Mouse (Mus musculus) layer of hippocampus, adult 9-10 months (tissue): ENCODE results near the gene Yap1.
"Not testable (repeated sequence)": the region's sequence is repeated elsewhere in the genome, so short reads cannot be mapped to it uniquely, and the experiment has no call there.

Source experiments
- DNase-seq: peaks from one replicate; pipeline ENCODE4 v3.0.0; 2022; ENCODE audit warnings: low spot score

The Yap1 gene

DNA sequence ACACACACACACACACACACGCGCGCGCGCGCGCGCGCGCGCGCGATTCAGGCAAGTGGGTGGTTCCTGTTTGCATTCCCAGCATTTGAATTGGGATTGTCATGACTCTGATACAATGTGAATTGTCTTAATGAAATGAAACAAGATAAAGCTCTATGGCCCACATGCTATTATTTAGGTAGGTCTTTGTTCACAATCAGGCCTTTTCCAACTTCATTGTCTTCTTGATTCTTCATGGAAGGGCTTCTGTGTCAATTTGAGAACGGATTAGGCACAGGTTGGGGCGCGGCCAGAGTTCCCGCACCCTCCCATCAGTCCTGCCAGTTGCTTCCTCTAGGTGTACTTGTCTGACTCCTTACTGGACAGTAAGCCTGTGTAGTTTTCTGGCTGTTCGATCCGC is 90.4 kb downstream of the Yap1 start:
- no peak for DNase-seq

DNA sequence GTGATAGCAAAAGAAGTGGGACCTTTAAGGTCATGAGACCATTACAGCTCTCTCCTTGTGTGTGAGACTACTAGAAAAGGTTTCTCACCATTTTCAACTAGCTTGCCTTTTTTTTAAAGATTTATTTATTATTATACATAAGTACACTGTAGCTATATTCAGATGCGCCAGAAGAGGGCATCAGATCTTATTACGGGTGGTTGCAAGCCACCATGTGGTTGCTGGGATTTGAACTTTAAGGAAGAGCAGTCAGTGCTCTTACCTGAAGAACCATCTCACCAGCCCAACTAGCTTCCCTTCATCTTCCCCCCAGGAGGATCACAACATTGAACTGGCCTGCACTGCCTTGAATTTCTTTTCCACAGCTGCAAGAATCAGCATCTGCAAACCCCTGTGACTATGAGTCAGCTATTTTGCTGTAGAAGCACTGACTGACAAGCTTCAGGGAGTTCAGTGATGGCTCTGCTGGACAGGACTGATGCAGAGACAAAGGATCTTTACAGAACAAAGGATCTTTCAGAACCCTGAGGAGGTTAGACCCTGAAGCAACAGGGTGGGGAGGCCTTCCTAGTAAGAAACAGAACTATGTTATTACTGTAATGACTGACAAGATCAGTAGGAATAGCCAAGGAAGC is 96.9 kb downstream of the Yap1 start:
- no peak for DNase-seq

DNA sequence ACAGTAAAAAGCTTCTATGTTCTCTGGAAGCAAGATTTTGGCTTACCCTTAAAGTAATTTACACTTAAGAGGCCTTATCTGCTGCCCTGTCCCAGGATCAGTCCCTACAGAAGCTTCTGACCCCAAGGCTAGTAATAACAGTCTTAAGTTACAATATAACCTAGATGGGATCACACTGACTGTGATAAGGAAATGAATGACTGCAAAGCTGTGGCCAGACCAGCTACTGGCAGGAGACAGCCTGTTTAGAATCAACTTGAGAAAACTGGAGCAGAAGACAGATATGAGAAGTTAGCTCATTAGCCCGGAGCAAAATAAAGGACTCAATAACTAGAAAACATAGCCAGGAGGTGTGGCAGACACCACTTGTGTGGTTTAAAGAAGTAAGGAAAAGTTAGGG is 97.8 kb downstream of the Yap1 start:
- DNase-seq = no peak

DNA sequence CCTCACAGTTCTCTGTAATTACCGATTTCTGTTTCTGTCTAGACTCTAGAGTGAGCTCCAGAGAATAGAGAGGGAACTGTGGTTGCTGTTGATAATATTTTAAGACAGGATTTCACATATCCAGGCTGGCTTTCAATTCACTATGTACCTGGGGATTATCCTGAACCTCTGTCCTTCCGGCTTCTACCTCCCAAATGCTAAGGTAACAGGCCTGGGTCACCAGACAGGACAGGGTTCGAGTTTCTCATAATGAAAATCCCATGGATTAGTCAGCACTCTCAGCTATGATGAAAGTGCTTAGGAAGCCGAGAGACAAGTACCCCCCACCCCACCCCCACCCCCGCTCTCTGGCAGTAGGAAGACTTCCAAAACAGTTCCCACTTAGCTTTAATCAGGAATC is 100.6 kb downstream of the Yap1 start:
- no peak for DNase-seq

DNA sequence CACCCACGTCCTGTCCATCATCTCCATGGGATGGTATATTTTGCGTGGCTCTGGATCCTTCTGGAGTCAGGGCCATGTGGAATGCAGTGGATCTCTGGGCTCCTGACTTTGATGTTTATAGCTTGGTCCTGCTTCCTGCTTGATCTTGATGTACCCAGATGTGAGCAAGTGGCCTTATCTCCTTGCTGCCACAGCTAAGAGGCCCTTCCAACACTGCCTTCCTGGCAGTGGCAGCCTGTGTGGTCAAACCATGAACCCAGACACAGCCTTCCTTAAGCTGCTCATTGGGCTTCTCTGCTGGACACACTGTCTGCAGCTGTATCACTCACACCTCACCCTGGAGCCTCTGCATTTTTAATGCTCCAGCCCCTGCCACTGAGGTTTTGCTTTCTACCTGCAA is 101.1 kb downstream of the Yap1 start:
- no peak for DNase-seq

DNA sequence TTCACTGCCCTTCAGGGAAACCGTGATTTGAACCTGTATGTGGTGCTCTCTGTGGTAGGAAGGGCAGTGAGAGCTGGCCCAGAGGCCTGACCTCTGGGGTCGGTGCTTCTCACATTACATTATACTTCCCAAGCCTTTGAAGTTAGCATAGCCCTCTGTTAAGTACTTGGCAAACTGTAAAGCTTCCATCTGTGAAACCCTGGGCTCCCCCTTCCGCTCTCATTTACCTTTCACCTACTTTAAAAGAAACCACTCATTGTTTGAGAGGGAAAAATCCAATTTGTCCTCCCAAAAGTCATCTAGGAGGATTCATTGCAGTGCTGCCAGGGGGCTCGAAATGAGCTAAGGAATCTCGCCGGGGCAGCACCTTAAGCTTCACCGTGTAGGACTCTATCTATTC is 102.1 kb downstream of the Yap1 start:
- no peak for DNase-seq

DNA sequence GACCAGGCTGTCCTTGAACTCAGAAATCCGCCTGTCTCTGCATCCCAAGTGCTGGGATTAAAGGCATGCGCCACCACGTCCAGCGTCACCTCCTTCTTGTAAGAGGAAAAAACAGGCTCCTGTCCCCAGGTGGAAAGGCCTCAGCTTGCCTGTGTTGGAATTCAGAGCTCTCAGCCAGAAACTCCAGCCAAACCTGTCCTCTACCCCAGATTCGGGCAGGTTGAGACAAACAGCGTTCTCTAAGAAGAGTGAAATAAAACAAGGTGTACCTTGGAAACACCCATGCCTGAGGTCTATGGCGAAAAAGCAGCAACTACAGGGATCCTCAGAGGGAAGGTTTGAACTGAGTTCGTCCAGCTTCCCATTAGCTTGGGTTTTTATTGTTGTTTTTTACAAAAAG is 103.4 kb downstream of the Yap1 start:
- DNase-seq = no peak

DNA sequence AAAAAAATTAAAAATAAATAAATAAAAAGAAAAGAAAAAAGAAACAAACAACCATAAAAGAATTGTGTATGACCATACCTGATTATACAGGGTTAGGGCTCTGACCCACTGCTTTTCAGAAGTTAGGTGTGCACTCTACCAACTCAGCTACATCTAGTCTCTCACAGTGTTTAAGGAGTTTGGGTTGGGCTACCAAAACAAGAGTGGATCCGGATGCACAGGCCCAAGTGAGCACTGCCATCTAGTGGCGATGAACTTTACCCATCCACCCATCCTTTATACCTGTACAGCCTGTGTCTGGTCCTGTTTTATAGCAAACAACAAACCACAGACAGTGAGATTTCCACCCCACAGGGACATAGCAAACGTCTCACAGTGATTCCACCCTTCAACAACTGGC is 106.9 kb downstream of the Yap1 start:
- peak; percentile 56 for DNase-seq

DNA sequence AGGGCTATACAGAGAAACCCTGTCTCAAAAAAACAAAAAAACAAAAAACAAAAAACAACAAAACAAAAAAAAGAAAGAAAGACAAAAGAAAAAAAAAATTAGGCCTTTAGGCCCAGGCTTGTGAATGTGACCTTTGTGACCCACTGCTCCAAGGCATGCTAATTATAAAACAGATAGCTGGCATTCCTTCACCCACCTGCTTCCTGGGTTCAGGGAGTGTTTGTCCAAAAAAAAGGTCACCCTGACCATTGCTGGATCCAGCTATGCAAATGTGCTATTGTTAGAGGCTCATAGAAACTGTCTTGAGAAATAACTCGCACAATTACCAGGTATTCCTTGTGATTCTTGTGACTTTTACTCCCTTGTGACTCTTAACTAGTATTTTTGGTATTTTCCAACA is 112.6 kb downstream of the Yap1 start:
- DNase-seq = not testable (repeated sequence)

DNA sequence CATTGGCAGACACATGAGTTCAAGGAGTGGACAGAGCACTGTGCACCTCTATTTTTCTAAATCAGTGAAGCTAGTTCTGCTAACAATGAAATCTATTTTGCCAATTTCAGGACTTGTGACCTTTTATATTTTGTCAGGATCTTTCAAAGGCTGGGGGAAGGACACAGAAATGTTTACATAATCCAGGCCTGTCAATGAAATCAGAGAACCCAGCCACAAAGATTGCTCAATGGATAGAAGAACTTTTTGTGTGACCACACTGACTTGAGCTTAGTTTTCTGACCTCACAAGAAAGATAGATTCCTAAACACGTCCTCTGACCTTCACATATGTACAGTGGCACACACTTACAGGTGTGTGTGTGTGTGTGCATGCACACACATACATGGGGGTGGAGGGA is 113.2 kb downstream of the Yap1 start:
- DNase-seq = no peak

DNA sequence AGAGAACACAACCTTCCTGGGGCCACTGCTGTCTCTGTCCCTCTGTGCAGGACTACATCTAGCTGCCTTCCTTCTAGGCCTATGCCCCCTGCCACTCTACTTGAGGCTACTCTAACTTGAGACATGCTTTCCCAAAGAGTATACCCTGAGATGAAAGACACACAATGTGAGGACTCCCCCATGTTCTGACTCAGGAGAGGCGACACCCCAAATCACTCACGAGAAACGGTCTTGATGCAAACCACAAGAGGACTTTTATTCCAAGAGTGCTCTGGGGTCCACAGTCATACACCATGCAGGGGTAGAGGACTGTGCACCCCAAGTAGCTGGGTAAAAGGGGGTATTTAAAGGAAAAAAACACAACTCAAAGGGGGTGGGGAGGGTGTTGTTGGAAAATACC is 120.0 kb downstream of the Yap1 start:
- no peak for DNase-seq

DNA sequence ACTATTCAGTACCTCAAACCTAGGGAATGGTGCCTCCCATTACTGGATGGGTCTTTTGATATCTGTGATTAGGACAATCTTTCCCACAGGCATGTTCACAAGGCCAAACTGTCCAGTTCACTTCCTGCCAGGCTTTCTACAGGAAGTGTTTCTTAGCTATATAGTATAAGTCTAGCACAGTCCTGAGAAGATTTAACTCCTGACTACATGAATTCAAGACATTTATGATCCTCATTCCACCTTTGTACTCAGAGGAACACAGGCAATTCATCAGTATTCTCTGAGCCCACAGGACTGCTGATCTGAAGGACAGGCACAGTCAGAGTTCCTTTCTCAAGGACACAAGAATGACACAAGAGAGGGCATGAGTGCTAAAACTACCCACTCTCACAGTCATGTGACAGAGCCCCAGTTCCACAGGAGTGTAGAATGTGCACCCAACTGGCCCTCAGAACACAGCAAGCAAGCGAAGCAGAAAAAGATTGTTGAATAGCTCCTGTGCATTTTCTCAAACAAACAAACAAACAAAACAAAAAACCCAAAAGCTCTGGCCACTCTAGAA is 122.0 kb downstream of the Yap1 start:
- no peak for DNase-seq
